Mouse (Mus musculus) embryonic fibroblast, embryonic 13.5 days (primary cell): ENCODE measurements at regions not wholly inside any gene's neighbourhood (a gene's known extent, or its start where the extent isn't known, plus 50 kb on each side); places are given as distances from the start of the nearest gene placed in this dataset.

Experiments
- H3K27ac ChIP-seq: 2 replicates; pipeline ENCODE4 v1.5.1; 2012; ENCODE audit warnings: low read length, control low read depth, inconsistent platforms; ENCODE audit not compliant: insufficient read depth
- H3K4me1 ChIP-seq: 2 replicates; pipeline ENCODE4 v1.6.1; 2011; ENCODE audit warnings: low read length; ENCODE audit not compliant: control insufficient read depth, insufficient read depth
- H3K4me3 ChIP-seq: 2 replicates; pipeline ENCODE4 v1.5.1; 2011; ENCODE audit warnings: mild to moderate bottlenecking, control low read depth, low read length; ENCODE audit not compliant: insufficient read depth
- CTCF ChIP-seq: IDR thresholded peaks from 2 replicates; pipeline ENCODE4 v1.5.1; 2011; ENCODE audit warnings: mild to moderate bottlenecking, control low read depth, low read length, moderate library complexity, borderline replicate concordance; ENCODE audit not compliant: insufficient read depth
- POLR2A ChIP-seq: IDR thresholded peaks from 2 replicates; pipeline ENCODE4 v1.6.1; 2011; ENCODE audit warnings: low read depth, mild to moderate bottlenecking, control low read depth, low read length, moderate library complexity

- Histone ChIP-seq H3K4me3 (no peak overlapping the region), H3K27ac (no peak overlapping the region), H3K4me1 (no peaks in the 10 kb centered on the region)
- TF ChIP-seq CTCF (no peak), POLR2A (no peak)
Observed at GRCm38 (mm10) chr6:89215021-89215420, 147.4 kb downstream of the Plxna1 start.

- Histone ChIP-seq H3K4me3 (no peak overlapping the region), H3K4me1 (peaks cover 3% of the 10 kb centered on the region), H3K27ac (no peak overlapping the region)
- TF ChIP-seq CTCF: no peak
- TF ChIP-seq POLR2A: no peak
Observed at GRCm38 (mm10) chr6:89235416-89236075, 126.9 kb downstream of the Plxna1 start.

- Histone ChIP-seq H3K4me1 (peaks cover 3% of the 10 kb centered on the region), H3K27ac (no peak overlapping the region), H3K4me3 (no peak overlapping the region)
- TF ChIP-seq CTCF (no peak), POLR2A (no peak)
Observed at GRCm38 (mm10) chr6:89236226-89236625, 126.2 kb downstream of the Plxna1 start.

GRCm38 (mm10) chr6:89236892-89237646 lies 125.4 kb downstream of the Plxna1 start:
- no peak for TF ChIP-seq POLR2A
- TF ChIP-seq CTCF: no peak
- Histone ChIP-seq H3K4me1 (peaks cover 3% of the 10 kb centered on the region), H3K4me3 (no peak overlapping the region), H3K27ac (no peak overlapping the region)

- Histone ChIP-seq H3K4me1 (peaks cover 3% of the 10 kb centered on the region), H3K4me3 (no peak overlapping the region), H3K27ac (no peak overlapping the region)
- TF ChIP-seq CTCF (no peak), POLR2A (no peak)
Observed at GRCm38 (mm10) chr6:89238871-89239270, 123.5 kb downstream of the Plxna1 start.

- Histone ChIP-seq H3K4me1 (peaks cover 3% of the 10 kb centered on the region), H3K27ac (no peak overlapping the region; the same call in 1 of the 2 replicates), H3K4me3 (no peak overlapping the region)
- no peak for TF ChIP-seq POLR2A
- no peak for TF ChIP-seq CTCF
Observed at GRCm38 (mm10) chr6:89239511-89239910, 122.9 kb downstream of the Plxna1 start.

GRCm38 (mm10) chr6:89240168-89240705 lies 122.2 kb downstream of the Plxna1 start:
- TF ChIP-seq CTCF (no peak), POLR2A (no peak)
- H3K4me1 ChIP-seq: peaks cover 3% of the 10 kb centered on the region
- no peak overlapping the region for H3K4me3 ChIP-seq
- H3K27ac ChIP-seq: no peak overlapping the region

GRCm38 (mm10) chr6:89242371-89243288 lies 119.8 kb downstream of the Plxna1 start:
- Histone ChIP-seq H3K27ac (no peak overlapping the region), H3K4me3 (no peak overlapping the region), H3K4me1 (peaks cover 3% of the 10 kb centered on the region)
- TF ChIP-seq POLR2A: no peak
- TF ChIP-seq CTCF: no peak

- no peaks in the 10 kb centered on the region for H3K4me1 ChIP-seq
- H3K27ac ChIP-seq: no peak overlapping the region
- no peak overlapping the region for H3K4me3 ChIP-seq
- TF ChIP-seq POLR2A (no peak), CTCF (no peak)
Observed at GRCm38 (mm10) chr6:89245506-89245905, 116.9 kb downstream of the Plxna1 start.
